Mouse (Mus musculus): ENCODE results near the gene Pink1. TPM values are rescaled to one million over a fixed set of nuclear protein-coding genes. Genes with fewer than 3 reads are reported as not detected.
A peak's percentile ranks its signal among the peaks of the same experiment; 100 is the strongest.

The Pink1 gene
- total RNA-seq (2021) = 100 to 1,000 TPM; 347 to 376 TPM
- long read RNA-seq, experiment 1, transcript Pink1-202 (3 exons, 1,465 nt) = minor isoform, 6 of 1,216 reads
- long read RNA-seq, experiment 1, transcript Pink1-201 (8 exons, 2,375 nt) = major isoform, 343 of 1,216 reads
- long read RNA-seq, experiment 1, partial matches to known transcripts = 797 of 1,216 reads
- long read RNA-seq, experiment 1, other reads (novel, unspliced or antisense) = 70 of 1,216 reads
- long read RNA-seq, experiment 2, transcript Pink1-201 (8 exons, 2,375 nt) = major isoform, 207 of 797 reads
- long read RNA-seq, experiment 2, partial matches to known transcripts = 531 of 797 reads
- long read RNA-seq, experiment 2, other reads (novel, unspliced or antisense) = 56 of 797 reads

DNA sequence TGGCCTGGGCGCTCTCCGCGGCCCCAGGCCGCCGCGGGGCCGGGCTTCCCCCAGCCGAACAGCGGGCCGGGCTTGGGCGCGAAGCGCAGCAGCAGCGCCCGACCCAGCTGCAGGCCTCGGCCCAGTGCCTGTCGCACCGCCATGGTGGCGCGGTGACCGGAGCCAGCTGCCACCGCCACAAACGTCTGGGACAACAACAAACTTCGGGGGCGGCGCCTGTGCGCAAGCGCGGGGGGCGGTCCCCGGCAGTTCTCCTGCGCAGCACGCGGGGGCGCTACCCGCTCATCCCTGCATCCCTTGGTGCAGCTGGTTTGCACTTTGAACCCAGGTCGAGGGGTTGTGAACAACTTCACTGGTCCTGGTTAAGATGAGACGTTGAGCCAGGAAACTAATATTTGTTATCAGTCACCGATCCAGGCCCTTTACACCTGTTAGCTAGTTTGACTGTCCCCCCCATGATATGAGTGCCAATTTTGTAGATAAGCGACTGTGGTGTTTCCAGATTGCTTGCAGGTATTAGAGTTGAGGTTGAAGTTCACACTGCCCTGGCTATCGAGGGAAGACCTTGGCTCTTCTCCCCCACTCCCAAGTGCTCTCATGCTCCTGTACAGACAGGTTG is at the start of gene Pink1:
Pink1 (minus strand) TSS at position 231 of the 619 bp plus-strand sequence.
- peak; percentile 89 to 93 for DNase-seq (ENCODE audit: low spot score in 2 of 2)

GRCm38 (mm10) chr4:138375117-138375516 is 49.0 kb upstream of the Pink1 start:
- DNase-seq (ENCODE audit: low spot score in 2 of 2) = no peak

DNA sequence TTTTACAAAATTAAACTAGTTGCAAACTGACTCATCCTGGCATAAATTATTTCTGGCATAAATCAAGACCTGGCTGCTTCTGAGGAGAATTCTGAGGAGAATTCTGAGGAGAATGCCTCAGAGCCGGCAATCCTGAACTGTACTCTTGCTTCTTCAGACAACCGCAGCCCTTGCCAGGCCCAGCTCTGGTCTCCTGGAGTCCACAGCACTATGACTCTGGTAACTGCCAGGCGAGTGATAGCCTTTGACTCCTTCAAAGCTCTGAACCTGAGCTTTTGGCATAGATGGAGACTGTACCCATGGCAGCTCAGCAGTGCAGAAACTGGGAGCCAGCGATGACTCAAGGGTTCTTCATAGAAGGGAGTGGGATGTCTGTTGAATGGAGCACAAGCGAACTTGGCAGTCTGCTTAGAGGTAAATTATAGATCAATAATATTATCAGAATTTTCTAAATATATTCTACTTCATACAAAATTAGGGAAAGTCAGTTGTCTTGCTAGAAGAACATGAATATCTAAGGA is 44.9 kb upstream of the Pink1 start:
- DNase-seq (ENCODE audit: low spot score in 2 of 2) = no peak

DNA sequence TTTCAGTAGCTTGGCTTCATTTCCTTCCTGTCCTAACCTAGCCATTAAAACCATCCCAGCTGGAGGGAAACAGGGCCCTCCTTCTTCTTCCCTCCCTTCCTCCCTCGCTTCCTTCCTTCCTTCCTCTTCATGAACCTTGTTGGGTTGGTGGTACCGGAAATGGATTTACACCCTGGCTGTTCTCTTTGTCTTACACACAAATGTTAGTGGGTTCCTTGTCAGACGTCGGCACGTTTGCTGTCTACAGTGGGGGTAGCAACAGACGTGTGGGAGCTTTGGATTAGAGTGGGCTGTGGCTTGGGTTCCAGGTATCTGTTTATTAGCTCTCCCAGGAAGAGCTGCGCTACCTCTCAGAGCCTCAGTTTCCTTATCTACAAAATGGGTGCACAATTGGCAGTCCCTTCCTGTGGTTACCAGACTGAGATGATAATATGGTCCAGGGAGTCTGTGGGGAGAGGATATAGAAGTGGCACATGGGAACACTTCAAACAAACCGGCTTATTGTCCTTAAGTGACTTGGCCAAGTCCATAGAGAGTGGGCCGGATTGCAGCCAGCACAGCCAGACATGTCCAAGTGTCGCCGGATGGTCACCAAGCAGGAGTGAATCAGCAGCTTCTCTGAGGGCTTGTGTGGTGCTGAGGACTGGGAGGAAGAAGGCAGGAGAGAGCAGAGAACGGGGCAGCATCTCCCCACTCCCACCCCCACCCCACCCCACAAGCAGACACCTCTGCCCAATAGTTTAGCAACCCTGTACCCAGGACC is 42.6 kb upstream of the Pink1 start:
- DNase-seq (ENCODE audit: low spot score in 2 of 2) = no peak

DNA sequence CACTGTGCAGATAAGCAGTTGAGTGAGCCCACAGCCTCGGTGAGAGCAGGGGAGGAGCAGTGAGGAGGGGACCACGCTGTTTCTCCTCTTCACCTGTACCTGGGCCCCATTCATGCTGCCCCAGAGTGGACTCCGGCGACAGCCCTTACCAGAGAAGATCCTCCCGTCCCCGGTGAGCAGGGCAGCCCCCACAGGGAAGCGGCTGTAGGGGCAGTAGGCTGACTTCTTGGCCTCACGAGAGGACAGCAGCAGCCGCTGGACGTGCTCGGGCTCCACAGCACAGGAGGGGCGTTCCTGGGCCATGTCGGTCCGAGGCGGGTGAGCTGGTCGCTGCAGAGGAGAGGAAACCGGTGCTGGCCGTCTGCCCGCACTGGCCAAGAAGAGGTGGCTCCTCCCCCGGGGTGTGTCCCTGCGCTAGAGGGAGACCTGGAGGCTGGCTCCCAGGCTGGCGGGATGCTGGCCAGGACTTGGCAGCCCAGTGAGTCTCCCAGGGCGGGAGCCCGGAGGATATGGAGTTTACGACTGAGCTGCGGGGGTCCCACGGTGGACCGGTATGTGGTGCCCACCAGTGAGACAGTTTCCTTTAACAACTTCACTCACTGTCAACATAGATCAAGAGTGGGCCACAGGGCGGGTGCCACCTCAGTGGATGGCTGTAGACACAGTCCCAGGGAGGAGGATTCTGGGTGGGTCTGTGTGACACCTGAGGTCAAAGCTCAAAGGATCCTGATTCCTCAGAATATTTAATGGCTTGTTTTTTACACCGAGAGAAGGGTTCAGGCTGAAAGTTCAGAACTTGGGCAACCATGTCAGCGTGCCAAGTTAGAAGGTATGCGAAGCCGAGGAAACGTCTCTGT is 41.8 kb upstream of the Pink1 start, which contains the start of gene Cda:
Cda (minus strand) TSS at position 352 of the 857 bp plus-strand sequence.
- peak; percentile 36 to 53 for DNase-seq (ENCODE audit: low spot score in 2 of 2)

DNA sequence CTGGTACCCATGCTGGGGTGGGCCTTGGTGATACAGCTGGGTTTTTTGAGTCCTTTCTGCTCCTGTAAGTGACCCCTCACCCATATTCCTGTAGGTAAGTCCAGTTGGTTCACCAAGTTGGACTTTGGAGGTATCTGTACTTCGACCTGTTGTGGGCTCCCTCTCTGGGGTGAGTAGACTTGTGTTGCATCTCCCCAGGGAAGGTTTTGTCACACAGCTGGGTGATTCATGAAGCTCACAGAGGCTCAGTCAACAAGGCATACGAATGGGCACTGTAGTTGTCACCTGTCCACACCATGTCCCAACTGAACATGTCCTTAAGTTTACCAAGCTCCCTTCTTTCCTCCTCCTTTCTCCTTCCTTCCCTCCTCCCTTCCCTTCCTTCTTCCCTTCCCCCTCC is 40.5 kb upstream of the Pink1 start:
- DNase-seq (ENCODE audit: low spot score in 2 of 2) = no peak

- no peak for DNase-seq (ENCODE audit: low spot score in 2 of 2)
Observed at GRCm38 (mm10) chr4:138363511-138363910, 37.4 kb upstream of the Pink1 start.

DNA sequence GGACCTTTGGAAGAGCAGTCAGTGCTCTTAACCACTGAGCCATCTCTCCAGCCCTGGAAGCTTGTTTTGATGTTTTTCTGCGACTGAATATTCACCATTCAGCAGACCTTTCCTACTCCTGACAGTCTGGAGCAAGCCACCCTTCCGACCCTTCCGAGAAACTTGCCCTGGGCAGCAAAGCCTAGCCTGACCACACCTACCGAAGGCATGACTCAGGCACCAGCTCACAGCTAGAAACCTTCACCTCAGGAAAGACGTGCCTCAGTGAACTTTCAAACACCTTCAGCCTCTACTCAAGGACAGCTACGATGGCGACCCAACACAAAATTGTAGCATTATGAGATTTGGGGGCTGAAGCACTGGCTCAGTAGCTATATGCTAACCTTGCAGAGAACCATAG is 36.8 kb upstream of the Pink1 start:
- no peak for DNase-seq (ENCODE audit: low spot score in 2 of 2)

DNA sequence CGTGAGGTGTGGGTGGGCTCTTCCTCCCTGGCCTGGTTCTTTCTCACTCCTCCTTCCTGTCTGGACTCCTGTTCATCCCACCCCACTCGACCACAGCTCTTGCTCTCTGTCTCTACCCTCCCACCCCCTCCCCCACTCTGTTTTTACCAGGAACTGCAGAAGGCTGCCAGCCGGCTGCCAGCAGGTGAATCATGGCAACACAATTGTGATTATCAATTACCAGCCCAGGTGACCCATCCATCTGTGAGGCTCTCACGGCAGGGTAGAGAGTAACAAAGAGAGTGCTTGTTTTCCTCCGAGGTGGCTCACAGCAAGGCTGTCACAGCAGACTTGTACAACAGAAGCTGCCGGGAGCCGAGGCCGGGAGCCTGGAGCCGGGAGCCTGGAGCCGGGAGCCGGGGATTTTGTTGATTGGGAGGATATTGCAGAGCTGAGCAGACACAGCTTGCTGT is 35.3 kb upstream of the Pink1 start:
- DNase-seq (ENCODE audit: low spot score in 2 of 2) = no peak

DNA sequence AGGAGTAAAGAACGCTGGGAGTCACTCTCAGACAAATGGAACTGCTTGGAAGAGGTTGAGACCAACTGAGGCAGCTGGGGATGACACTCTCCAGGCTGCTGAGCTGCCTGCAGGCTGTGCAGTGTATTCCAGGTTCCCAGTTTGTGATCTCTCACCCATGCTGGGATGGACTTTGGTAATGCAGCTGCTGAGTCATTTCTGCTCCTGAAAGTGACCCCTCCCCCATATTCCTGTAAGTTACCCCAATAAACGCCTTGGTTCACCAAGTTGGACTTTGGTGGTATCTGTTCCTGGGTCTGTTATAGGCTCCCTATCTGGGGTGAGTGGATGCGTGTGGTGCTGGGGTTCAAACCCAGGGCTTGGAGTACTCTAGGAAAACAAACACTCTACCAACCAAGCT is 32.1 kb upstream of the Pink1 start:
- DNase-seq (ENCODE audit: low spot score in 2 of 2) = no peak

GRCm38 (mm10) chr4:138356551-138356950 is 30.4 kb upstream of the Pink1 start:
- no peak for DNase-seq (ENCODE audit: low spot score in 2 of 2)

DNA sequence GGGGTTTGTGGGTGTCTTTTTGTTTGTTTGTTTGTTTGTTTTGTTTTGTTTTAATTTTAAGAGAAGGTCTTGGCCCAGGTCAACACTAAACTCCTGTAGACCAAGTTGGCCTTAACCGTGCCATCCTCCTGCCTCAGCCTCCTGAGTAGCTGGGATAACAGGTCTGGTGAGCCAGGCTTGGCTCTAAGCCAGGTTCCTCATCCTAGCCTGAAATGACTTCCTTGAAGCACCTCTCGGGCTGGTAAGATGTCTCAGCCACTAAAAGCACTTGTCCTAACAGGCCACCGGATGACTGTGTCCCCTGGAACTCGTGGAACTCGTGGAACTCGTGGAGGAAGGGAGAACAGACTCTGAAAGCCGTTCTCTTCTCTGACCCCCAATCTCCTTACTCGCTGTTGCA is 30.0 kb upstream of the Pink1 start:
- no peak for DNase-seq (ENCODE audit: low spot score in 2 of 2)

DNA sequence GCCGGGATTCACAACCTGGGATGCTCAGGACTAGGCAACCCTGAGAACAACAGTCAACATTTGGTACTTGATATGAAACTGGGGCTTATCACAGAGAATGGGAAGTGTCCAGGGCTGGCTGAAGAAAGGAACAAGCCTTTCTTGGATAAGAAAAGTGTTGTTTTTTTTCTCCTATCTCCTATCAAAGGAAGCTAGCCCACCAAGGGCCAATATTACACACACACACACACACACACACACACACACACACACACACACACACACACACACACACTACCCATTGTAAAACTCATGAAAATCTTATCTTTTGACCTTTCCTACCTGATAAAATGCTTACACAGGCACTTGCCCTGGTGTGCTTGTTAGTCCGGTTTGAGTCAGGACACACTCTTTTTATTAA is 29.4 kb upstream of the Pink1 start:
- no peak for DNase-seq (ENCODE audit: low spot score in 2 of 2)

DNA sequence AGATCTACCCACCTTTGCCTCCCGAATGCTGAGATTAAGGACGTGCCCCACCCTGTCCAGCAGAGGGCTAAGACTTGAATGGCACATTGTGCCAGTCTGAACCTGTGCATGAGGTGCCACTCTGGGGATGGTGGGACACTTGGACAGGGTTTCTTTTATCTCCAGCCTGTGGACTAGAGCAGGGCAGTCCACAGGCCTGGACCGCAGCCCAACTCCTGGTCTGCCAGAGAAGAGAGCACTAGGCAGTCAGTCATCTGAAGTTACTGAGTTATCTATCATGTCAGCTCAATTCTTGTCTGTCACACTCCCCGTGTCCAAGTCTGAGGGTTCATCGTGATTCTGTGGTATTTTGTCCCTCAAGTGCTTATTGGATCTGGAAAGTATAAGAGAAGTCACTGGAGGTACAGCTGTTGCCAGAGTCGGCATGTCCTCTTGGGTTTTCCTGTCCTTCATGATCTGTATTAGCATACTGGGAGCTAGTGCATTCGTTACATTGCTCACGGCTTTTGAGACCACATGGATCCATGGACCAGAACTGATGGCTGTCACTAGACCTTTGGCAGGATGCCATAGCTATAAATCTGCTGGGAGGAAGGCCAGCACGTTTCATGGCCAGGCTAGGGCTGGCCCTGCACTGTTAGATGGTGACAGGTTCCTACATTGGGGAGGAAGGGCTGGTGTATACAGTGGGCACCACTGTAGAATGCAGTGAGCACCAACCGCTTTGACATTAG is 27.5 kb upstream of the Pink1 start:
- no peak for DNase-seq (ENCODE audit: low spot score in 2 of 2)

DNA sequence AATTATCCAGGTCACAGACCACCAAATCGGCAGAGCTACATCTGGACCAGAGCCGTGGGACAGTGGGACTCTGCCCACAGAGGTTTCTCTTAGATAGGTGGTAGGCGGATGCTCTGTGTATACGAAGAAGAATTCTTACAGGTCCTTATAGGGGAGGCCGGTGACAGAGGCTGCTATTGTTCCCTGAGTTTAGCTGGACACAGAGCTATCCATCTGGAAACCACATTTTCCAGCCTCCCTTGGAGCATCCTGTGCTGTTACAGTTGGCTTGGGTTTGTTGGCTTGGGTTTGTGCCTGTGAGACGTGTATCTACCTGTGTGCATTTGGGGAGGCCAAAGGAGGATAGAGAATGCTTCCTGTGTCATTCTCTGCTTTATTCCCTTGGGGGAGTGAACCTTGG is 26.6 kb upstream of the Pink1 start:
- DNase-seq (ENCODE audit: low spot score in 2 of 2) = no peak

- DNase-seq (ENCODE audit: low spot score in 2 of 2) = no peak
Observed at GRCm38 (mm10) chr4:138351821-138352220, 25.7 kb upstream of the Pink1 start.

- no peak for DNase-seq (ENCODE audit: low spot score in 2 of 2)
Observed at GRCm38 (mm10) chr4:138348716-138349115, 22.6 kb upstream of the Pink1 start.

DNA sequence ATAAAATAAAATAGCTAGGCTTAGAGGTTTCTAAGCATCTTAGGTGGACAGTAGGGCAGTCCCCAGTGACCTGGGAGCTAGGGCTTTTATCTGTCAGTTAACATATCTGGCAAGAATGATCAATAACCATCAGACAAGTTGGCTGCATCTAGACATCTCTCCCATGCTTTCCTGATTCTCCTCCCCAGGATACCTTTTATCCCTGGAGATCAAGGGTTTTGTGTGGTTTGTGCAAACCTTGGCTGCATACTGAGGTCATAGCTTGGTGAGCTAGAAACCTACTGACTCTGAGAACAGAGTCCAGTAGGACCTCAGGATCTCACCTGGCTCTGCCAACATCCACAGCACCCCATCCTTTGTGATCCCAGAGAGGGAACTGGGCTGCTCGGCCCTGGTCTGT is 21.2 kb upstream of the Pink1 start:
- DNase-seq (ENCODE audit: low spot score in 2 of 2) = no peak

DNA sequence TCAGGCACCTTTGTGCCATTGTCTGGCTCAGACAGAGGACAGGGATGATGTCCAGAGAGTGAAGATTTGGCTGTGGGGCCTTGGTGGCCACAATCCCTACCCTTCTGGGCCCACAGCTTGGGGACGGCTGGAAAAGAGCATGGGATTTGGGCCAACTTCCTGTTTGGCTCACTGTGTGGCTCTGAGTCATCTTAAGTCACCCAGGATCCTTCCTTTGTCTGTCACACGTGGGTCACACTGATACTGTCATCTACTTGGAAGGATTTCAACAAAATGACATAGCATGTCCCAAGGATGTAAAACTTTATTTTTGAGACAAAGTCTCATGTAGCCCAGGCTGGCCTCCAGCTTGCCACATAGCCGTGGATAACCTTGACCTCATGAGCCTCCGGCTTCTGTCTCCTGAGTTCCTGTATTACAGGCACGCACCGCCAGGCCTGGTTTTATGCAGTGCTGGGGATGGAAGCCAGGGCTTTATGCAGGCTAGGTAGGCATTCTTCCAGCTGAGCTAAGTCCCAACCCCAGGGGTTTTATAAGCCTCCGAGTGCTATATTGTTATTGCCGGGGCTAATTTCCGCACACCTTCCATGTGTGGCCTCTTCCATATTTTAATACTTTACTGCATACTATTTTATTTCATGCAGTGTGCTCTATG is 18.9 kb upstream of the Pink1 start:
- DNase-seq (ENCODE audit: low spot score in 2 of 2) = no peak
